Mouse (Mus musculus): ENCODE measurements around the gene Camk2g. TPM values are rescaled to one million over a fixed set of nuclear protein-coding genes. Genes with fewer than 3 reads are reported as not detected.

Gene Camk2g
- polyA plus RNA-seq, 1 experiment: 287 TPM

DNA sequence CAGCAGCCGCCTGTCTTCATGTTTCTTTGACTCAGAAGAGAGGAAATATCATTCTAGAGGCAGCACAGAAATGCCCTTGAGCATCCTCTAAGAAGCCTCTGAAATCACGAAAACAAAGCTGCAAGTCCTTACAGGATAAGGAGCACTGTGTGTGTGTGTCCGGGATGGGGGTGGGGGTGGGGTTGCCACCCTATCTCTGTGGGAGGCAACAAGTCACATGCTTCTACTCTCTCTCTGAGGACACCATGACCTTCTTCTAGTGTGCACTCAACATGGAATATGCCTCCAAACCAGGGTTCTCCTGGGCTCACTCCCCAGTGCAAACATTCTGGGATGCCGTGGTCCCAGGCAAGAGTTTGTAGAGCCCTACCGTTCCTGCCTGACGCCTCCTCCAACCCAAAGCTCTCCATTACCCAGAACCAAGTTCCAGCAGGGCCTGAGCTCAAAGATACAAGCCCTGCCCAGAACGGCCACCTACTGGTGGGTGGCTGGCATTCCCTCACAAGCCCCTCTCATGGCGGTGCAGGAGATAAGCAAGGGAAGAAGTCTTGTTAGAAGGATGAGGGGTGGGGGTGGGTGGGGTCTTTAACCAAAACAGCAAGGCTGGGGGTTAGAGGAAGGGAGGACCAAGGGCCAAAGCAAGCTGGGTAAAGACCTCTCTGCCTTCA lies 35.0 kb downstream of the Camk2g start:
- no peak overlapping the region for H3K27ac ChIP-seq (ENCODE audit: insufficient read depth, low read length)
- H3K4me1 ChIP-seq (ENCODE audit: control insufficient read depth, insufficient read depth, low read length): no peaks in the 10 kb centered on the region
- TF ChIP-seq CTCF (IDR thresholded peaks at IDR 0.05; ENCODE audit: extremely low read depth, insufficient read depth, low read length) (no peak), POLR2A (IDR thresholded peaks at IDR 0.05; ENCODE audit: extremely low read depth, insufficient read depth, low read length) (no peak)
- no peak overlapping the region for H3K4me3 ChIP-seq (ENCODE audit: insufficient read depth, low read length)

DNA sequence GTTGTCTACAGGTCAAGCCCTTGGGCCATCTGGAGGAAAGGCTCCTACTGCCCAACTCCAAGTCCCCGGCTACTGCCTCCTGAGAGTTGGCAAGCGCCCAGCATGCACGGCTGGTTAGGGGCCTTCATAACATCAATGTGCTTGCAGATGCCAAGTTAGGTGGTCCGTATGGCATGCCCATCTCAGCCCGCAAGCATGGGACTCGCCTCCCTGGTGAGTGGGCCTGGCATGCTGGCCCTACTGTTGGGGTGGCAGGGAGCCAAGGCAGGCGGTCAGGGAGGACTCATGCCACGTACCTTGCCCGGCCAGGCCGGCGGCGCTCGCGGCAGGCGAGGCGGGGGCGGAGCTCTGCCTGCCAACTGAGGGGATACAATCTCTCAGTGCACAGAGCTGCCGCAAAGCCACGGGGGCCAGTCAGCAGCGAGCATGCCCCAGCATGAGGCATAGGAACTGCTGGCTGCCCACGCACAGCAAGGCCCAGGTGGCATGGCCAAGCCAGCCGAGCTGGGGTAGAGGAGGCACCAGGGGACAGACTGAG lies 36.4 kb downstream of the Camk2g start:
- no peak overlapping the region for H3K27ac ChIP-seq (ENCODE audit: insufficient read depth, low read length)

GRCm38 (mm10) chr14:20753792-20754191 lies 40.1 kb downstream of the Camk2g start:
- Histone ChIP-seq H3K27ac (ENCODE audit: insufficient read depth, low read length) (no peak overlapping the region), H3K4me3 (ENCODE audit: insufficient read depth, low read length) (no peak overlapping the region), H3K4me1 (ENCODE audit: control insufficient read depth, insufficient read depth, low read length) (no peaks in the 10 kb centered on the region)
- TF ChIP-seq CTCF (IDR thresholded peaks at IDR 0.05; ENCODE audit: extremely low read depth, insufficient read depth, low read length) (no peak), POLR2A (IDR thresholded peaks at IDR 0.05; ENCODE audit: extremely low read depth, insufficient read depth, low read length) (no peak)

More for the DNA sequence above, 36.4 kb downstream of the Camk2g start:
- H3K4me1 ChIP-seq (ENCODE audit: control insufficient read depth, insufficient read depth, low read length): no peaks in the 10 kb centered on the region
- H3K4me3 ChIP-seq (ENCODE audit: insufficient read depth, low read length): no peak overlapping the region
- TF ChIP-seq POLR2A (IDR thresholded peaks at IDR 0.05; ENCODE audit: extremely low read depth, insufficient read depth, low read length) (no peak), CTCF (IDR thresholded peaks at IDR 0.05; ENCODE audit: extremely low read depth, insufficient read depth, low read length) (no peak)

GRCm38 (mm10) chr14:20750503-20750902 lies 43.4 kb downstream of the Camk2g start:
- H3K27ac ChIP-seq (ENCODE audit: insufficient read depth, low read length): no peak overlapping the region
- H3K4me1 ChIP-seq (ENCODE audit: control insufficient read depth, insufficient read depth, low read length): peaks cover 5% of the 10 kb centered on the region
- H3K4me3 ChIP-seq (ENCODE audit: insufficient read depth, low read length): no peak overlapping the region
- no peak for TF ChIP-seq POLR2A (IDR thresholded peaks at IDR 0.05; ENCODE audit: extremely low read depth, insufficient read depth, low read length)
- no peak for TF ChIP-seq CTCF (IDR thresholded peaks at IDR 0.05; ENCODE audit: extremely low read depth, insufficient read depth, low read length)

DNA sequence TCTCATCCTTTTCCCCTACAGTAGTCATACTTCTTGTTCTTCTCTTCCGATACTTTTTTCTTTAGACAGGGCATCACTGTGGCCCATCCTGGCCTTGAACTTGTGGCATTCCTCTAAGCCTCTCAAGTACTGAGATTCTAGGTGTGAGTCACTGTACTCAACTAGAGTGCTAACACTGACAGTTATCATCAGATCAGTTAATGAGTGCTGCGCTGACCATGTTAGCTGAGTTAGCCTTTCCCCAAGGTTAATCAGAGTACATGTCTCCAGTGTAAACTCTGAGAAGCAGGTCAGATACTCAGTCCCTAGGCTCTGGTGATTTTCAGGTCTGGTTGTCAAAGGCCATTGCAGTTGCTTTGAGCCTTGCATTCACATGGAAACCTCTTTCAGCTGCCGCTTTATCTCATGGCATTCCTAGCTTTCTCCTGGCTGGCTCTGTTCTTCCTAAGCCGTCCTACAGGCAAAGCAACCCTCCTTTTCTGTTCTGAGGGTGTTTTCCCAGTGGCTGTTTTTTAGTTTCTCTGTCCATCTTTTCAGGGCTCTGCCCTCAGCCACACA lies 44.3 kb downstream of the Camk2g start:
- H3K27ac ChIP-seq (ENCODE audit: insufficient read depth, low read length): no peak overlapping the region
- peaks cover 5% of the 10 kb centered on the region for H3K4me1 ChIP-seq (ENCODE audit: control insufficient read depth, insufficient read depth, low read length)
- no peak overlapping the region for H3K4me3 ChIP-seq (ENCODE audit: insufficient read depth, low read length)
- TF ChIP-seq CTCF (IDR thresholded peaks at IDR 0.05; ENCODE audit: extremely low read depth, insufficient read depth, low read length): no peak
- no peak for TF ChIP-seq POLR2A (IDR thresholded peaks at IDR 0.05; ENCODE audit: extremely low read depth, insufficient read depth, low read length)

DNA sequence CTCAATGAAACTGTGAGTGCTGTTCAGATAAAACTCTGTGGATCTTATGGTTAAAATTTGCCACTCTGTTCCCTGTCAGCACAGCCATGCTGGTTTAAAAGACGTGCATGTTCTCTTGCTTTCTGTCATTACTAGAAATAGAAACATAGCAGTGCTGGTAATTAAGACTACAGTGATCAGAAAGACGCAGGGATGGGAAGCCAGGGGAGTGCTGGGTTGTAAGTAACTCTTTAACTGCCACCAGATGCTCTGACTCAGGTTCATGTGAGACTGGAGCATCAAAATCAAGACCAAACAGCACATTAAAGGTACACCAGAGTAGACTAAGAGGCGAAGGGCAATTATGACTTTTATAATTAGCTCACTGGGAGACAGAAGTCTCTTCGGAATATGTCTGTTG lies 45.5 kb downstream of the Camk2g start:
- TF ChIP-seq CTCF (IDR thresholded peaks at IDR 0.05; ENCODE audit: extremely low read depth, insufficient read depth, low read length) (no peak), POLR2A (IDR thresholded peaks at IDR 0.05; ENCODE audit: extremely low read depth, insufficient read depth, low read length) (no peak)

DNA sequence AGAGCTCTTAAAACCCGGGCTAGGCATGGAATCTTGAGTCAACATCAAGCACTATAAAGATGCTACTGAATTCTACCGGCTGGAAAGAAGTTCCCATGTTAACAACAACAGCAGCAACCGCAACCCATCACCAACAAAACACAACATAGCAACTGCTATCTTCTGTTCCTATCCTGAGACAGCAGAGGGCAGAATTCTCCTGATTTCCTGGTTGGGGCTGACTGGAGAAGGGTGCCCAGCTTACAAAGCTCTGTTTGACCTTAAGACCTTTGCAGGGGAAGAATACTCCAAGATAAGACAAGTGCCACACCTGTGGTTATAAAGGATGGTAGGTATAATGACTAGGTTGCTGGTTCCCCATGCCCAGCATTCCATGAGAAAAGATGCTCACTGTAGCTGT lies 47.0 kb downstream of the Camk2g start:
- no peak overlapping the region for H3K4me3 ChIP-seq (ENCODE audit: insufficient read depth, low read length)
- peak; percentile 41; the same call in 1 of the 2 replicates for TF ChIP-seq CTCF (IDR thresholded peaks at IDR 0.05; ENCODE audit: extremely low read depth, insufficient read depth, low read length)
- TF ChIP-seq POLR2A (IDR thresholded peaks at IDR 0.05; ENCODE audit: extremely low read depth, insufficient read depth, low read length): no peak
- H3K27ac ChIP-seq (ENCODE audit: insufficient read depth, low read length): no peak overlapping the region
- H3K4me1 ChIP-seq (ENCODE audit: control insufficient read depth, insufficient read depth, low read length): peaks cover 5% of the 10 kb centered on the region

More for the DNA sequence above, 45.5 kb downstream of the Camk2g start:
- peaks cover 5% of the 10 kb centered on the region for H3K4me1 ChIP-seq (ENCODE audit: control insufficient read depth, insufficient read depth, low read length)
- H3K4me3 ChIP-seq (ENCODE audit: insufficient read depth, low read length): no peak overlapping the region
- H3K27ac ChIP-seq (ENCODE audit: insufficient read depth, low read length): no peak overlapping the region

DNA sequence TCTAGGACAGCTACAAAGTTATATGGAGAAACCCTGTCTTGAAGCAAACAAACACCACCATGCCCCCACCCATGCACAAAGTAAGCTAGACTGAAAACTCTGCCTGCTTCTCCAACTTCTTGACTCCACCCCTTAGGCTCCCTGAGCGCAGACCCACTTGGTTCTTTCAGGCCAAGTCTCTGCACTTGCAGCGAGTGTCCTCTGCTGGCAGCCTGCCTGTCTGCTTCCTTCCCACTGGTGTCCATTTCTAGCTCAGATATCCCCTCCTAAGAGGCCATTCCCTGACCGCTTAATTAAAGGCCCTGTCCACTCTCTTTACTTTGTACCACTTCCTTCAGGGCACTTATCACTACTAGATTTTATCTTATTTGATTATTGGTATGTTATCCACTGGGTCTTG lies 50.3 kb downstream of the Camk2g start:
- H3K4me1 ChIP-seq (ENCODE audit: control insufficient read depth, insufficient read depth, low read length): peaks cover 5% of the 10 kb centered on the region
- H3K27ac ChIP-seq (ENCODE audit: insufficient read depth, low read length): no peak overlapping the region
- TF ChIP-seq POLR2A (IDR thresholded peaks at IDR 0.05; ENCODE audit: extremely low read depth, insufficient read depth, low read length) (no peak), CTCF (IDR thresholded peaks at IDR 0.05; ENCODE audit: extremely low read depth, insufficient read depth, low read length) (no peak)
- no peak overlapping the region for H3K4me3 ChIP-seq (ENCODE audit: insufficient read depth, low read length)

DNA sequence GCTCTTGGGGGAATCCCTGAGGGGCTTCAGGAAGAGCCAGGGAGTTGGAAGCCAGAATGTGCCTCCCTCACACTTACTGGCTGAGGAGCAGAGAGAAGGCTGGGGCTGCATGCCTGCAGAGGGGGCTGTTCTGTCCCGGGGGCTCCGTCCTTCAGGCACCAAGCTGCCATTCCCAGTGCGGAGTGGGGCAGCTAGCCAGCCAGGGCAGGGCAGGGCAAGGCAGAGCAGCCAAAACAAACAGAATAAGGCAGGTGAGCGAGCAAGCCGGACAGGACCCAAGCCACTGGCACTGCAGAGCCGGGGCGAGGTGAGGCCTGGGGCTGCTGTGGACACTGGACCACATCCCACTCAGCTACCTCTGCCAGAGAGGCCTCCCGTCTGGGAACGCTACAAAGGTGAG lies 52.6 kb downstream of the Camk2g start:
- Histone ChIP-seq H3K4me1 (ENCODE audit: control insufficient read depth, insufficient read depth, low read length) (no peaks in the 10 kb centered on the region), H3K27ac (ENCODE audit: insufficient read depth, low read length) (no peak overlapping the region), H3K4me3 (ENCODE audit: insufficient read depth, low read length) (no peak overlapping the region)
- no peak for TF ChIP-seq POLR2A (IDR thresholded peaks at IDR 0.05; ENCODE audit: extremely low read depth, insufficient read depth, low read length)
- TF ChIP-seq CTCF (IDR thresholded peaks at IDR 0.05; ENCODE audit: extremely low read depth, insufficient read depth, low read length): no peak

GRCm38 (mm10) chr14:20738511-20738910 lies 55.4 kb downstream of the Camk2g start:
- Histone ChIP-seq H3K4me1 (ENCODE audit: control insufficient read depth, insufficient read depth, low read length) (no peaks in the 10 kb centered on the region; the same call in 1 of the 2 replicates), H3K4me3 (ENCODE audit: insufficient read depth, low read length) (no peak overlapping the region), H3K27ac (ENCODE audit: insufficient read depth, low read length) (no peak overlapping the region)
- TF ChIP-seq CTCF (IDR thresholded peaks at IDR 0.05; ENCODE audit: extremely low read depth, insufficient read depth, low read length) (no peak), POLR2A (IDR thresholded peaks at IDR 0.05; ENCODE audit: extremely low read depth, insufficient read depth, low read length) (no peak)

Data from cortical plate, adult 2 months (tissue).